Mouse (Mus musculus) heart, embryonic 12.5 days (tissue): ENCODE results near the gene Tmem229b. TPM values are rescaled to one million over a fixed set of nuclear protein-coding genes. Genes with fewer than 3 reads are reported as not detected.

Experiments
- ATAC-seq: fragments of 200-750 bp; cut with Nextera tagmentation; 2 replicates; pipeline ENCODE4 v1.8.0; 2017; ENCODE audit warnings: moderate TSS enrichment, moderate library complexity; ENCODE audit not compliant: insufficient number of reproducible peaks, low FRiP score
- H3K27ac ChIP-seq: fragments of 300-500 bp; sonication (generic); 2 replicates; pipeline ENCODE4 v1.5.1; 2016; ENCODE audit warnings: mild to moderate bottlenecking, moderate library complexity; ENCODE audit not compliant: poor library complexity, severe bottlenecking
- H3K27me3 ChIP-seq: fragments of 300-500 bp; sonication (generic); replicated peaks from 2 replicates; pipeline ENCODE4 v1.6.1; 2016; ENCODE audit warnings: mild to moderate bottlenecking, moderate library complexity
- H3K36me3 ChIP-seq: fragments of 300-500 bp; sonication (generic); 2 replicates; pipeline ENCODE4 v1.6.1; 2016; ENCODE audit warnings: mild to moderate bottlenecking, moderate library complexity
- H3K4me1 ChIP-seq: fragments of 300-500 bp; sonication (generic); replicated peaks from 2 replicates; pipeline ENCODE4 v1.6.1; 2016; ENCODE audit warnings: mild to moderate bottlenecking
- H3K4me2 ChIP-seq: fragments of 300-500 bp; sonication (generic); 2 replicates; pipeline ENCODE4 v1.6.1; 2016; ENCODE audit warnings: mild to moderate bottlenecking, moderate library complexity
- H3K4me3 ChIP-seq: fragments of 300-500 bp; sonication (generic); 2 replicates; pipeline ENCODE4 v1.5.1; 2016; ENCODE audit warnings: mild to moderate bottlenecking
- H3K9ac ChIP-seq: fragments of 300-500 bp; sonication (generic); 2 replicates; pipeline ENCODE4 v1.6.1; 2016; ENCODE audit warnings: mild to moderate bottlenecking, moderate library complexity
- H3K9me3 ChIP-seq: fragments of 300-500 bp; sonication (generic); replicated peaks from 2 replicates; pipeline ENCODE4 v1.6.1; 2016; ENCODE audit warnings: mild to moderate bottlenecking, moderate library complexity
- WGBS: fragments of 180-500 bp; shearing (Covaris S2); methylation state at CpG from one replicate; pipeline ENCODE4 v1.1.7; 2016; 5-methylcytosine and 5-hydroxymethylcytosine counted together
- polyA plus RNA-seq: library from polyadenylated mRNA; unstranded; fragments of >200 nt; fragmentation: Nextera tagmentation; extraction: Ambion mirVana; gene quantifications from 2 replicates; pipeline ENCODE4 v1.2.1, GENCODE M21; 2016

The Tmem229b gene
- polyA plus RNA-seq: 2.9 and 3.4 TPM in 2 replicates

DNA sequence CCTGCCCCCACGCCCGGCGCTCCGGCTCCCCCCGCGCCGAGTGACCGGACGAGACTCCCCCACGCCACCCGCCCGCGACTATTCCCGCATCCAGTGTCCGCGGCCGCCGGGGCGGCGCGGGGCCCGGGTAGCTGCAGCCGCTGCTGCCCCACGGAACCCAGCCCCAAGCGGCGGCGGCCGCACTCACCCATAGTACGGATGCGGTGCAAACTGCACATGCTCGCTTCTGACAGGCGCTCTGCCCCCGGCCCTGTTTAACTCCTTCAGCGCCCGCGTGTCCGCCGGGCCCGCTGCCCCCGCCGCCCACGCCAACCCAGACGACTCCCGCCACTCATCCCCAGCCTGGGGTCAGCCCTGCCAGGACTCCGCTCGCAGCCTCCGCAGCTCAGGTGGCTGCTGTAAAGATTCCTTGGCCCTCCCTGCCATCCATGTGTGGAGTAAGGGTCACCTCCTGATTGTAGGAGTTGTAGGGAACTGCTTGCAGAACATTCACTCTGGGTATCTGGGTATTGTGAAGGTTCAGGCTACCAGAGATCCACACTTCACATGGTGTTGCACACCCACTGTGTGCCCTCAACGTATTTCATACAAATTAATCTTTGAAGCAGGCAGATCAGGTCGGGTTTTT lies at the start of gene Tmem229b:
TSS of gene Tmem229b (minus strand) at position 502 of the 628 bp plus-strand sequence.
- H3K27ac ChIP-seq: no peak within 1 kb of the TSS
- peak; percentile 78 for ATAC-seq
- H3K4me3 ChIP-seq: peak within 1 kb of the TSS; percentile 82
- H3K9ac ChIP-seq: peak within 1 kb of the TSS; percentile 80
- H3K36me3 ChIP-seq: no peaks in the 10 kb centered on the region
- H3K9me3 ChIP-seq: no peaks in the 10 kb centered on the region
- WGBS: 2% methylated on average over 45 of the region's 49 CpGs
- H3K27me3 ChIP-seq: peaks cover 29% of the 10 kb centered on the region
- H3K4me1 ChIP-seq: peaks cover 6% of the 10 kb centered on the region
- peak within 1 kb of the TSS; percentile 78 for H3K4me2 ChIP-seq

DNA sequence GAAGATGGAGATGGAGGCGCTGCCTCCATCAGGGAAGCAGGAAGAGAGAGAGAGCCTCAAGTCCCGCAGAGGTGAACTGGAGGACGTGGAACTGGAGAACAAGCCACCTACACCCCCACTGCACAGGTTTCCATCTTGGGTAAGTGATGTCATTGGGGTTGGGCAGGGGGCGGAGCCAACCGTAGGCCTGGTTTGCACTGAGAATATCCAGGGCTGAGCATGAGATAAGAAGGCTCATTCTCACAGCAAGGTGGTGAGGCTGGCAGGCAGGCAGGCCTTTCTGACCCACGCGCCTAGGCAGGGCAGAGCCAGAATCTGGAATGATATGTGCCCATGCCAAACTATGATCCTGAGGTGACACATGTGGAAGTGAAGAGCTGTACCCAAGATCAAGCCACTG lies 47.8 kb upstream of the Tmem229b start:
- ATAC-seq: peak; percentile 85
- Histone ChIP-seq H3K4me1 (peaks cover 36% of the 10 kb centered on the region), H3K9ac (no peak overlapping the region), H3K4me2 (peak overlapping the region; percentile 23; the same call in 1 of the 2 replicates), H3K27me3 (no peaks in the 10 kb centered on the region), H3K9me3 (no peaks in the 10 kb centered on the region), H3K36me3 (peaks cover 32% of the 10 kb centered on the region), H3K27ac (peak overlapping the region; percentile 75), H3K4me3 (no peak overlapping the region)
- 37% methylated on average over 7 of the region's 7 CpGs for WGBS

DNA sequence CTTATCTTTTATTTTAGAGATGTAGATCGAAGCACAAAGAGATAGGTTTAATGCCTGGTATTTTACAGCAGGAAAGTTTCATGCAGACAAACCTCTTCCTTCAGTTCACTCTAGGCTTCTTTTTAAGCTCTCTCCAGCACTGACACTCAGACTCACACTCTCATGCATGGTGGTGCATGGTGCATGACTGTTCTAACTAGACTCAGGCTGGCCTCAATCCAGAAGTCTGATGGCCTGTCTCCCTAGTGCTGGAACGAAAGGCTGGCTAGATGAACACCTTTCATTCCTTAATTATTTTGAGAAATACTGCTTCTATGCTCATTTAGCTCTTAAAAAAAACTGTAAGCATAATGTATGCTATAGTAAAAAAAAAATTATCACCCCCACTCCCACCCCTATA lies 44.6 kb upstream of the Tmem229b start:
- Histone ChIP-seq H3K4me2 (no peak overlapping the region), H3K36me3 (peaks cover 35% of the 10 kb centered on the region), H3K4me1 (peaks cover 44% of the 10 kb centered on the region), H3K4me3 (no peak overlapping the region), H3K9me3 (no peaks in the 10 kb centered on the region), H3K27ac (no peak overlapping the region), H3K9ac (no peak overlapping the region), H3K27me3 (no peaks in the 10 kb centered on the region)
- ATAC-seq: no peak
- 76% methylated on average over 2 of the region's 2 CpGs for WGBS

DNA sequence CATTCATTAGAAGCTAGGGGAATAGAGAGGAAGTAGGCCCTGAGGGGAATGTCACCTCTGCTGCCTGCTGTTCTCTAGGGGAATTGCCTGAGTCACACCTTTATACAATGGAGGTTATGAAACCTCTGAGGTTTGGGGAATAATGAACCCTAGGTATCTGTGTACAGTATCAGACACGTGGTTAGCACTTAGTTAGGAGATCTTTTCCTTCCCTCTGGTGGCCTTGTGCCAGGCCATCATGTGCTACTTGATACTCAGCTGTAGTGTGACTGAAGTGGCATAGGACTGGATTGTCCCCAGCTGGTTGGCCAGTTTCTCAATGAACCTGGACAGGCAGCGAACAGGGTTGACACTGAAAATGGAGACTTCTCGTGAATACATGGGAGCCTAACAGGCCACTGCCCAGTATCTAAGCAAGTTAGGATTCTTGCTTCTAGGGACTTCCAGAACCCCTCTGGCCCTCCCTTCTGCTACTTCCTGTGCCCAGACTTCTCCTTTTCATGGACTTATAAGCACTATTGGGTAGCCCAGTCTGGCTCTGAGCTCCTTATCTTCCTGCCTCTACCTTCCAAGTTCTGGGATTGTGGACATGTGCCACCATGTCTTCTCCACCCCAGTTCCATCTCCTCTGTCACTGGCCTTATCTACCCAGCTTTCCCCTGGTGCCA lies 43.3 kb upstream of the Tmem229b start:
- WGBS: 70% methylated on average over 3 of the region's 3 CpGs
- no peak for ATAC-seq
- H3K27me3 ChIP-seq: no peaks in the 10 kb centered on the region
- H3K9ac ChIP-seq: no peak overlapping the region
- no peaks in the 10 kb centered on the region for H3K9me3 ChIP-seq
- no peak overlapping the region for H3K27ac ChIP-seq
- H3K4me3 ChIP-seq: no peak overlapping the region
- H3K36me3 ChIP-seq: peaks cover 37% of the 10 kb centered on the region
- no peak overlapping the region for H3K4me2 ChIP-seq
- peaks cover 44% of the 10 kb centered on the region for H3K4me1 ChIP-seq

DNA sequence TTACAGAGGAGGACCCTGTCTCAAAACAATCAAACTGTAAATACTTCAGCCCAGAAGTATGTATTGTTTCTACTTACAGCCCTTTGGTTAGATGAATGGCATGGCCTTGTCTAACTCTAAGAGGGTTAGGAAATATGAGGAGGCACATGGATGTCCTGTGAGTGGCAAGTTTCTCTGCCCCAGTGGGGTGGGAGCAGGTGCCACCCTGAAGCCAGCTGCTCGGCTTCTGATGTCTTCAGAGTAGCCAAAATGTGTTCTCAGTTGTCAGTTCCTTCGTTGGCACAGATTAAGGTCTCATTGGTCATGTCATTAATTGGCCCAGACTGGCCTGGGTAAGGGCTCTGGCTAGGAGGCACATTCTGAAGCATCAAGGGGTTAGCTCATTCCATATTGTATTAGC lies 42.4 kb upstream of the Tmem229b start:
- WGBS: 79% methylated on average over 2 of the region's 2 CpGs
- H3K9me3 ChIP-seq: peaks cover 4% of the 10 kb centered on the region; the same call in 1 of the 2 replicates
- H3K27ac ChIP-seq: no peak overlapping the region
- H3K9ac ChIP-seq: no peak overlapping the region
- H3K36me3 ChIP-seq: peaks cover 39% of the 10 kb centered on the region
- H3K4me3 ChIP-seq: no peak overlapping the region
- no peak overlapping the region for H3K4me2 ChIP-seq
- ATAC-seq: no peak
- no peaks in the 10 kb centered on the region for H3K27me3 ChIP-seq
- peaks cover 40% of the 10 kb centered on the region for H3K4me1 ChIP-seq

GRCm38 (mm10) chr12:79048898-79049297 lies 41.5 kb upstream of the Tmem229b start:
- Histone ChIP-seq H3K4me1 (peaks cover 38% of the 10 kb centered on the region), H3K4me3 (no peak overlapping the region), H3K4me2 (no peak overlapping the region), H3K9ac (no peak overlapping the region), H3K27me3 (no peaks in the 10 kb centered on the region), H3K9me3 (peaks cover 4% of the 10 kb centered on the region; the same call in 1 of the 2 replicates), H3K36me3 (peaks cover 31% of the 10 kb centered on the region), H3K27ac (no peak overlapping the region)
- WGBS: 40% methylated on average over 1 of the region's 1 CpGs
- ATAC-seq: no peak

GRCm38 (mm10) chr12:79047203-79047602 lies 39.8 kb upstream of the Tmem229b start:
- Histone ChIP-seq H3K9ac (no peak overlapping the region), H3K4me1 (peaks cover 30% of the 10 kb centered on the region), H3K9me3 (peaks cover 4% of the 10 kb centered on the region; the same call in 1 of the 2 replicates), H3K27me3 (no peaks in the 10 kb centered on the region), H3K4me2 (no peak overlapping the region), H3K27ac (no peak overlapping the region), H3K4me3 (no peak overlapping the region), H3K36me3 (peaks cover 26% of the 10 kb centered on the region)
- ATAC-seq: no peak
- 82% methylated on average over 7 of the region's 7 CpGs for WGBS

- WGBS: 66% methylated on average over 6 of the region's 6 CpGs
Measured at GRCm38 (mm10) chr12:79046171-79046570, 38.7 kb upstream of the Tmem229b start.

GRCm38 (mm10) chr12:79044668-79045067 lies 37.2 kb upstream of the Tmem229b start:
- Histone ChIP-seq H3K9ac (no peak overlapping the region), H3K27ac (no peak overlapping the region), H3K4me3 (no peak overlapping the region), H3K9me3 (peaks cover 4% of the 10 kb centered on the region; the same call in 1 of the 2 replicates), H3K4me2 (no peak overlapping the region), H3K36me3 (peaks cover 28% of the 10 kb centered on the region), H3K27me3 (no peaks in the 10 kb centered on the region), H3K4me1 (peaks cover 24% of the 10 kb centered on the region)
- 0 out of 2 replicates have a peak, but pooled peaks have one; percentile 46 for ATAC-seq
- 42% methylated on average over 8 of the region's 8 CpGs for WGBS

More at GRCm38 (mm10) chr12:79046171-79046570, 38.7 kb upstream of the Tmem229b start:
- Histone ChIP-seq H3K4me2 (no peak overlapping the region), H3K9ac (no peak overlapping the region), H3K9me3 (peaks cover 4% of the 10 kb centered on the region; the same call in 1 of the 2 replicates), H3K4me1 (peaks cover 26% of the 10 kb centered on the region), H3K36me3 (peaks cover 33% of the 10 kb centered on the region), H3K4me3 (no peak overlapping the region), H3K27me3 (no peaks in the 10 kb centered on the region), H3K27ac (no peak overlapping the region)
- ATAC-seq: no peak

GRCm38 (mm10) chr12:79041436-79041835 lies 34.0 kb upstream of the Tmem229b start:
- H3K4me3 ChIP-seq: no peak overlapping the region
- H3K27me3 ChIP-seq: no peaks in the 10 kb centered on the region
- H3K9me3 ChIP-seq: peaks cover 4% of the 10 kb centered on the region; the same call in 1 of the 2 replicates
- H3K4me1 ChIP-seq: peaks cover 15% of the 10 kb centered on the region
- no peak overlapping the region for H3K9ac ChIP-seq
- peaks cover 27% of the 10 kb centered on the region for H3K36me3 ChIP-seq
- no peak for ATAC-seq
- H3K4me2 ChIP-seq: no peak overlapping the region
- no peak overlapping the region for H3K27ac ChIP-seq

GRCm38 (mm10) chr12:79040201-79040827 lies 32.9 kb upstream of the Tmem229b start:
- H3K27me3 ChIP-seq: no peaks in the 10 kb centered on the region
- H3K9ac ChIP-seq: no peak overlapping the region
- H3K36me3 ChIP-seq: peaks cover 23% of the 10 kb centered on the region
- ATAC-seq: no peak
- peaks cover 15% of the 10 kb centered on the region for H3K4me1 ChIP-seq
- no peak overlapping the region for H3K27ac ChIP-seq
- 69% methylated on average over 11 of the region's 11 CpGs for WGBS
- H3K9me3 ChIP-seq: peaks cover under 1% of the 10 kb centered on the region; the same call in 1 of the 2 replicates
- H3K4me3 ChIP-seq: no peak overlapping the region
- H3K4me2 ChIP-seq: no peak overlapping the region
